Mouse (Mus musculus) G1E (cell line): ENCODE measurements around the gene Olfr12.

Source experiments
- CTCF ChIP-seq: IDR thresholded peaks from 2 replicates; pipeline ENCODE4 v1.5.1; 2012; ENCODE audit warnings: low read depth, low read length, inconsistent platforms, mixed read lengths
- GATA1 ChIP-seq: IDR thresholded peaks from 2 replicates; pipeline ENCODE4 v1.6.1; 2012; ENCODE audit warnings: borderline replicate concordance, low read length, inconsistent platforms, mixed read lengths
- TAL1 ChIP-seq: conservative IDR thresholded peaks from 2 replicates; pipeline ENCODE4 v1.6.1; 2012; ENCODE audit warnings: low read depth, low read length, inconsistent platforms, mixed read lengths

- TF ChIP-seq GATA1 (no peak), CTCF (no peak), TAL1 (no peak)
Observed at GRCm38 (mm10) chr1:92596019-92596418, 21.6 kb upstream of the Olfr12 start.
